Mouse (Mus musculus): ENCODE data around the gene Itsn1.

Gene Itsn1

GRCm38 (mm10) chr16:91768586-91768985, 39.5 kb downstream of the Itsn1 start:
- DNase-seq (ENCODE audit: low spot score in 2 of 2): no peak

GRCm38 (mm10) chr16:91769911-91770310, 40.8 kb downstream of the Itsn1 start:
- no peak for DNase-seq (ENCODE audit: low spot score in 2 of 2)

- DNase-seq (ENCODE audit: low spot score in 2 of 2): no peak
Observed at GRCm38 (mm10) chr16:91770662-91771061, 41.6 kb downstream of the Itsn1 start.

- no peak for DNase-seq (ENCODE audit: low spot score in 2 of 2)
Observed at GRCm38 (mm10) chr16:91771334-91771733, 42.3 kb downstream of the Itsn1 start.

GRCm38 (mm10) chr16:91772586-91772985, 43.5 kb downstream of the Itsn1 start:
- DNase-seq (ENCODE audit: low spot score in 2 of 2): no peak

GRCm38 (mm10) chr16:91779576-91779975, 50.5 kb downstream of the Itsn1 start:
- no peak for DNase-seq (ENCODE audit: low spot score in 2 of 2)

DNA sequence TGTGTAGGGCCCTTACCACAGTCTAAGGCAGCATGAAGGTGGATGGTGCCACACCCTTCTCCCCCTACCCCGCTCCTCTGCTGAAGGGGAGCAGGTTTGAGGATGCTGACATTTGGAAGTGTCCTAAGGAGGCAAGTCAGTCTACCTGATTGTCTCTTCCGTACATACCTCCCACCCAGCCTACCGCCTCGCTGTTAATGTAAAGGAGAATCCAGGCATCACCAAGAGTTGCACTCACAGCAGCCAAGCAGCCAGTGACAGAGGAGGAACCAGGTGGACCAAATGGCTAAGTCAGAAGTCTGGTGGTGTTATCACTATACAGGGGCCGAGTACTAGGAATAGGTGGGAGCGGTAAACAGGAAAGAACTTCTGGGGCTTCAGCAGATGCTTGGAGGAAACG, 51.1 kb downstream of the Itsn1 start:
- no peak for DNase-seq (ENCODE audit: low spot score in 2 of 2)

- peak in 1 of 2 experiments; percentile 20 for DNase-seq (ENCODE audit: low spot score in 2 of 2)
Observed at GRCm38 (mm10) chr16:91780826-91781225, 51.7 kb downstream of the Itsn1 start.

- no peak for DNase-seq (ENCODE audit: low spot score in 2 of 2)
Observed at GRCm38 (mm10) chr16:91783191-91783590, 54.1 kb downstream of the Itsn1 start.

DNA sequence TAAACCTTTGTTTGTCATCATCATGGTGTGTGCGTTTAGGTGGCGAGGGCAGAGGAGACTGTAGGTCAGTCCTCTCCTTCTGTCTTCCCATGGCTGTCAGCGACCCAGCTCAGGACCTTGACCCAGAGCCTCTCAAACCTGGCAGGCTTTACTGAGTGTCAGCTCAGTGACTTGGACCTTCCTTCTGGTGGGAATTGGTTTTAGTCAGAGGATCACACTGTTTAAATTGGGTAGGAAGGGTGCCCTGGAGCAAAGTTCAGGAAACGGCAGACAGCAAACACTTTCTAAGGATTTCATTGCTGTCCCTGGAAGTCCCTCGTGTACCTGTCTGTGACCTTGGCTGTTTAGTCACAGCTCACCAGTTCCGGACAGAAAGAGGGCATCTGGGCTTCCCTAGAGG, 55.2 kb downstream of the Itsn1 start:
- DNase-seq (ENCODE audit: low spot score in 2 of 2): no peak

GRCm38 (mm10) chr16:91786425-91786824, 57.3 kb downstream of the Itsn1 start:
- no peak for DNase-seq (ENCODE audit: low spot score in 2 of 2)

GRCm38 (mm10) chr16:91789728-91790127, 60.6 kb downstream of the Itsn1 start:
- no peak for DNase-seq (ENCODE audit: low spot score in 2 of 2)

DNA sequence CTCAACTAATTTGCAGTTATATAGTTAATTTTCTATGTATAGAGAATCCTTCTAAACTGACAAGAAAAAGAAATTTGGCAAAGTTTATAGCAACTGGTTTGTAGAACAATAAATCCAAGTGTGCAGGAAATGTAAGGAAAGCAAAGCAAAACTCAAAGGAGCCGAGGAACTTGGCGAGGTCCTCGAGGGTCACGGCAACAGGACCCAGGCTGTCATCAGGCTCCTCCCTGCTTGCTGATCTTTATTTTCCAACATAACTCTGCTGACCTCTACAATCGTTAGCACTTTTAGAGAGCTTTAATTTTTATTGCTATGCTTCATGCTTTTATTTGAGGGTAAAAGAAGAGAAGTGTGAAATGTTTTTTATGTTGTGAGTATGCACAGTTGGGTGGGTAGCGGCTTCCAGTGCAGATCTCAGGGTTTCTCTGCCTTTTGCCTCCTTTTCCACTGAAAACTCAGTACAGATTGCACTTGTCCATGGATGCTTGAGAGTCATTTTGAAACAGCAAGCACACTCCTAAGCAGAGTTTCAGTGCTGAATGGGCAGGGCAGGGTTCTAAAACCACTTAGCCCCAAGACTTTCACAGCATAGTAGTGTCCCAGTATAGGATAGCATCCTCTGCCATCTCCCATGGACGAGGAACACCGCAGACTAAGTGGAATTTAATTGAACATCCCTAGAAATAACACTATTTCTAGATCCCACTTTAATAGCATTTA, 63.6 kb downstream of the Itsn1 start:
- no peak for DNase-seq (ENCODE audit: low spot score in 2 of 2)

DNA sequence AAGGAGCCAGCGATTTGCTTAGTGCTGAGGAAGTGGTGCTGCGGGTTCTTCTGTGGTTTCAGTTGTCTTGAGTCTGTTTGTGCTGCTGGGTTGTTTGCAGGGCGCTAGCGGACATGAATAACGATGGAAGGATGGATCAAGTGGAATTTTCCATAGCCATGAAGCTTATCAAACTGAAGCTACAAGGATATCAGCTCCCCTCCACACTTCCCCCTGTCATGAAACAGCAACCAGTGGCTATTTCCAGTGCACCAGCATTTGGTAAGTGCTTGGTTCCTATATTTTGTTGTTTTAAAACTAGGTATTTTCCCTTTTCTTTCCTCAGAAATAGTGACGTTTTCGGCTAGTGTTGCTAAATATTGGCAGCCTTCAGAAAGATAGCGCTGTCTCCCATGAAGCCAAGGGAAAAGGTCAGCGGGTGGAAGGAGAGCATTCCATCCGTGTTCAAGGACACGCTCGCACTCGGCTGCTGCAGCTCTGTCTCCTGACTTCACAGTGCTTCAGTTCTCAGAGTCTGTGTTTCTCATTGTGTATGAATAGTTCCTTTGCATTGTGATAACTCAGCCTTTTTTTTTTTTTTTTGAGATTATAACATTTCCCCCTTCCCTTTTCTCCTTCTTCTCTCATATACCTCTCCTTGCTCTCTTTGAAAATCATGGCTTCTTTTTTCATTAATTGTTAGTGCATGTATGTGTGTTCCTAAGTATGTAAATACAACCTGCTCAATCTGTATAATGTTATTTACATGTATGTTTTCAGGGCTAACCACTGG, 64.6 kb downstream of the Itsn1 start:
- no peak for DNase-seq (ENCODE audit: low spot score in 2 of 2)

DNA sequence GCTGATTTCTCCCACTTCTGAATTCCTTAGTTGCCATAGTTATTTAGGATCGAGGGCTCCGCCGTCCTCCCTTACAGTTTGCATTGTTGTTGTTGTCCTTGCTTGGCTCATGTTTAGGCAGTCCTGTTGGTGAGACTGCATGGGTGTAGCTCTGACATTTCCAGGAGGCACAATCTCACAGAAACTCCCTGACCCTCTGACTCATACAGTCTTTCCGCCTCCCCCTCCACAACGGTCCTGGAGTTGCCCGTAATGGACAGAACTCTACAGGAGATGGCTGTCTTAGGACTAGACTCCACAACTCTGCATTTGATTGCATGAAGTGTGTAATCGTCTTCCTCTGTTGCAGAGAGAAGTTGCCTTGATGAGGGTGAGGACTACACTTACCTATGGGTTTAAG, 65.2 kb downstream of the Itsn1 start:
- DNase-seq (ENCODE audit: low spot score in 2 of 2): no peak

DNA sequence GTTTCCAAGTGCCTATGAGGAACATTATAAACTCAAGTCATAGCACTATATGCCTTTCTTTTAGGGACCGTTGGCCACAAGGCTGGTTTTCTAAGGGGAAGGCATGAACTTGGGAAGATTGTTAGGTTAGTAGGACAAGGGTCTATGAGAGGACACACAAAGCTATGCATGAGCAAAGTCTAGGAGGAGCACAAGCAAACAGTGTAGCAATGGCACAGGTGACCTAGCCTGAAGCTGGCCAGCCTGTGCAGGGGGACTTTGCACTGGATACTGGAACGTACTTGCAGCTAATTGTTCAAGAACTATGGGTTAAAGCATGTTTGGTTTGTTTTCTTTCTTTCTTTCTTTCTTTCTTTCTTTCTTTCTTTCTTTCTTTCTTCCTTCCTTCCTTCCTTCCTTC, 66.0 kb downstream of the Itsn1 start:
- no peak for DNase-seq (ENCODE audit: low spot score in 2 of 2)

GRCm38 (mm10) chr16:91795606-91796005, 66.5 kb downstream of the Itsn1 start:
- DNase-seq (ENCODE audit: low spot score in 2 of 2): no peak

DNA sequence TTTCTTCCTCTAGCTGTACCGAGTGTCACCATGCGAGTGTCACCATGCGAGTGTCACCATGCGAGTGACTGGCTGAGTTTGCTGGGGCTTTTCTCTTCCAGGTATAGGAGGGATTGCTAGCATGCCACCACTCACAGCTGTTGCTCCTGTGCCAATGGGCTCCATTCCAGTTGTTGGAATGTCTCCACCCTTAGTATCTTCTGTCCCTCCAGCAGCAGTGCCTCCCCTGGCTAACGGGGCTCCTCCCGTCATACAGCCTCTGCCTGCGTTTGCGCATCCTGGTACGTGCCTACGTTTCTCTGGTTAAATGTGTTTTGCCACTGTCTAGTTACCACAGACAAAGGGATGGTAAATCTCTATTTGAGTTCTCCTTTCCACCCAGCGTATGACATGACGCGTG, 72.3 kb downstream of the Itsn1 start:
- no peak for DNase-seq (ENCODE audit: low spot score in 2 of 2)

DNA sequence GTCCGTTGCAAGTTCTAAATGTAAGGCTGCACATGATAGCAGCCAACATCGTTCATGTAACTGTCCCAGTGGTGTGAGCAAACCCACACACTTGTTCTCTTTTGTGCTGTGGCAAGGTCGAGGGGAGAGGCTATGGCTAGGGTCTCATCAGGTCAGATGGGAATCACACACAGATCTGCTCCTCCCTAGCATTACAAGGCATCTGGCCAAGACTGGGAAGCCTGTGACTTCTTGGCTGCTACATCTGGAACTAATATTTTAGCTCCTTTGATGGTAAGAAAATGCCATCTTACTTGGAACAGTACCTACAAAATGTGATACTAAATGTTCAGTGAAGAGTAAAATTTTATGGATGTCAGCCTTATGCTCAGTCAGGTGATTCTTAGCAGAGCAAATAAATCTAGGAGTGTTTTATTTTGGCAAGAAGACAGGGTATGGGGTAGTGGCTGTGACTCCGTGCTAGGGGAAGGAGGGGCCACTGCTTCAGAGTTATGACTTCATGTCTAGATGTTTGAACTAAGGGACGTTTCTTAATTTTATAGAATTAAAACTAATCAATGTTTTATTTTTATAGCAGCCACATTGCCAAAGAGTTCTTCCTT, 73.5 kb downstream of the Itsn1 start:
- DNase-seq (ENCODE audit: low spot score in 2 of 2): no peak

GRCm38 (mm10) chr16:91804418-91804817, 75.3 kb downstream of the Itsn1 start:
- no peak for DNase-seq (ENCODE audit: low spot score in 2 of 2)

DNA sequence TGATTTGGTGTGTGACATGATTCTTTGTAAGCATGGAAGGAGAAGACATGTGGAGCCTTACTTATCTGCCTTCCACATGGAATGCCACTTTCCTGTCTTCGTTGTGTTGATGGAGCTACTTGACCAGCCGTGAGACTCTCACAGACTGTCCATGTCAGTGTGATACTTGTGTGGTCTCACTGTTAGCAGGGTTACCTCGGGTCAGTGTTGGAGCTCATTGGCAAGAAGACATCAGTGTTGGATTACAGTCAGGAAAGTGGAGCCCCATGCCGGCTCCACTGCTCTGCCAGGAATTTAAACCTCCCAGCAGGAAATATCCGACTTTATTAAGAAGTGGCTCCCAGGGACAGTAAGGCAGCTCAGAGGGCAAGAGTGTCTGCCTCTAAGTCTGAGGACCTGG, 75.8 kb downstream of the Itsn1 start:
- no peak for DNase-seq (ENCODE audit: low spot score in 2 of 2)

DNA sequence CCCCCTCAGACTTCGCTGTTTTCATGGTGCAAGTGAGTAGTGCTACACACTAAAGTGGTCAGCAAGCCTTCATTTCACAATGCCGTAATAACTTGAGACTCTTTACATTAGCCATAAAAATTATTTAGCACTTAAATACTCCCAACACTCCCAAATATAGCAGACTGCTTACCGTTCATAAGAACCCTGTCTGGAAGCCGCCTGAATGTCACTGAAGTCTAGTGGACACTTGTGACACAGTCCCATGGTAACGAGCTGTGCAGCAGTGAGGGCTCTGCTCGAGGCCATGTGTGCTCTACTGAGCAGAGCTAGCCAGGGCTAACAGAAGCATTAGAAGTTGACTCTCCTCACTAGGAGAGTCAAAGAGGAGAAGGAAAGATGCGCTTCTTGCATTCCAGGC, 81.2 kb downstream of the Itsn1 start:
- DNase-seq (ENCODE audit: low spot score in 2 of 2): no peak

- DNase-seq (ENCODE audit: low spot score in 2 of 2): no peak
Observed at GRCm38 (mm10) chr16:91811339-91811738, 82.3 kb downstream of the Itsn1 start.
